Mouse (Mus musculus): ENCODE results near the gene Klhl36.
A peak's percentile ranks its signal among the peaks of the same experiment; 100 is the strongest.

The Klhl36 gene

DNA sequence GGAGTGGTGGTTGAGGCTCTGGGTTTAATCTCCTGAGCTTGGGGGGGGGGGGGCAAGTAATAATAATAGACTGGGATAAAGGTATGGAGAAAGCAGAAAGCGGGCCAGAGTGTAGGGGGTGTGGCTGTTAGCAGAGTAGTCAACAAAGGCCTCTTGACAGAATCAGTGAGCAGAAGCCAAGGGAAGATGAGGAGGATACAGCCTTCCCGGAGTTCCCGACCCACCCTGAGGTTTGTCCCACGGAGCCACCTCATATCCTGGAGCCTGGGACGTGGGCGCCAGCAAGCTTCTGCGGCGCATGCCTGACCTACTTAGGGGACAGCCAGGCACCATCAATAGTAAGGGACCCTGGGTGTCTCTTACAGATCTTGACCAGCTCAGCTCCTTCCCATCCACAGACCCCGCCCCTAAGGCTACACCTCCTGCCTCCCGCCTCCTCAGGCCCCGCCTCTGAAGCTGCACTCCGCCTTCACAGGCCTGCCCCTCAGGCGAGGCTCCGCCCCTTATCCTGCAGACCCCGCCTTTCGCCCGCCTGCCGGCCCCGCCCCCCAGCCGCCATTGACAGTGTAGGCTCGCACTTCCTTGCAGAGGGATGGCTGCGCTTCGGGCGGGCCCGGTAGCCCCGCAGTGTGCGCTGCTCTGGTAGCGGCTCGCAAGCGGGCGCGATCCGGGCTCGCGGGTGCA lies at the start of gene Klhl36:
Gene Klhl36 (plus strand): TSS at position 561 of the 684 bp plus-strand sequence.
- DNase-seq (ENCODE audit: low spot score in 2 of 2) = peak; percentile 94 to 96

DNA sequence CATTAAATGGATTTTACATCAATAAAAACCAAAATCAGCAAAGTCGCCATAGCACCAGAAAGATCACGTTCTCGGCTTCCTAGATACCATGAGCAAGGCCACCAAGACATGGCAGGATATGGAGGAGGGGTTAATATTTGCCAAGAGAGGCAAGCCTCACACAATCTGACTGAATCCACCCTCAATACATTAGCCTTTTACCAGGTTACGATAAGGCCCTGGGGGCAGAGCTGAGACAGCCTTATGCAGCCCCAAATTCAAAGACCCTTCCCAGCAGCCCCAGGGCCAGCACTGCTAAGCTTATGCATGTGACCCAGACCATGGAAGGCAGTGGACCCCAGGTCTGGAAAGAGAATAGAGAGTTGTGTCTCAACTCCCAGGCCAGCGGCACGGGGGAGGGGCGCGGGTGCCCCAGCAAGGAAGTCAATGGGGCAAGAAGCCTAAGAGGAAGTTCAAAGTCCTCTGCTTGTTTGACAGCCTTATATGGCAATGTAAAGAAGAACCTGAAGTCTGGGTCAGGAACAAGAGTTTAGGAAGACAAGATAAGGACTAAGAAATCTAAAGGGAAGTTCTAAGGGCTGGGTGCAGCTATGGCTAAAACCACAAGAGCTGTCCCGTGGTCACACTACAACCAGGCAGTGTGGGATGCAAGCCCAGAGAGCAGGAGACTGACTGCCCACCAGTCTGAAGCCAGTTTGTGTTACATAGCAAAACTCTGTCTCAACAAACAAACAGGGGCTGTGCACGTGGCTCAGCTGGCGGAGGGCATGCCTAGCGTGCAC lies 49.2 kb upstream of the Klhl36 start:
- DNase-seq (ENCODE audit: low spot score in 2 of 2) = no peak

DNA sequence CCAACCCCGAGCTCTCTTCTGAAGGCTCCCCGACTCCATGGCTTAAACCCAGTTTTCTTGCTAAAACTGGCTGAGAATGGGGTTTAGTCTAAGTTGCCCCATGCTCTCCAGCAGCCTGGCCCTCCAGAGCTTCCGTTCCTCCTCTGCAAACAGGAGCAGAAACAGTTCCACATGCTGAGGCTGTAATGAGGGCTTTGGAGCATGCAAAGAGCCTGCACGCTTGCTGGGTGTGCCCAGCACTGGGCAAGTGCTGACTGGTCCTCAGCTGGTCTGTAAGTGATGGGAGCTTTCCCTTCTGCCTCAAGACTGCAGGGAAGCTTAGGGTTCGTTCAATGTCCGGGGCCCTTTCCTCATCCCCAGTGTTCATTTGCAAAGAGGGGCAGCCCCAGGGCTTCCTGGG lies 45.8 kb upstream of the Klhl36 start:
- no peak for DNase-seq (ENCODE audit: low spot score in 2 of 2)

DNA sequence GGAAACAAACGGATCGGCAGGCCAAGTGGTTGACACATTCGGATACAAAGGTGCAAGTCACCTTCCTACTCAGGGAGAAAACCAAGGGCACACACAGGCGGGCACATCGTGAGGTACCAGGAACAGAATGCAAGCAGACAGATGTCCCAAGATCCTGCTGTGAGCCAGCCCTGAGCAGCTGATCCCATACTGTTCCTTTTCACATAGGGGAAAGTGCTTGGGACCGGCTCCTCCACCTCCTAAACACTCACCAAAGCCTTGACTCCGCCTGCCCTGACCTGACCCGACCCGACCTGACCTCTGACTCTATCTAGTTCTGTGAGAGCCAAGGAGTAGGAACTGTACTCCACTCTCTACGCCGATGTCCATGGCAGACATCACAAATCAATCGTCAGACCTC lies 44.6 kb upstream of the Klhl36 start:
- no peak for DNase-seq (ENCODE audit: low spot score in 2 of 2)

DNA sequence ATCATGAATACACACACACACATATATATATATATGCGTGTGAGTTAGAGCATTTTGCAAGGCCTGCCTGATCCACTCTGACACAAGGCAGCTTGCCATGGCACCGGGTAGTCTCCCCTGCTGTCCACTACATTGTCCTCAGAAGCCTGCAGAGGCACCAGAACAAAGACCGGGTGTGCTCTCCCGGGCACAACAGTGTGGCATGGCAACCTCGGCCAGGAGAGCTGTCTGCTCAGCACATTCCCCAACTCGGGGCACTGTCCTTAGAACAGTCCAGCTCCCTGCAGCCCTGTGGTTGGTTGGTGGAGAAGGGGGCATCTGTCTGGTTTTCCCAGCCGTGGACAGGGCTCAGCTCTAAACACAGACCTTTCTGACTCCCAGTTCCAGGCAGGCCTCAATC lies 42.8 kb upstream of the Klhl36 start:
- no peak for DNase-seq (ENCODE audit: low spot score in 2 of 2)

DNA sequence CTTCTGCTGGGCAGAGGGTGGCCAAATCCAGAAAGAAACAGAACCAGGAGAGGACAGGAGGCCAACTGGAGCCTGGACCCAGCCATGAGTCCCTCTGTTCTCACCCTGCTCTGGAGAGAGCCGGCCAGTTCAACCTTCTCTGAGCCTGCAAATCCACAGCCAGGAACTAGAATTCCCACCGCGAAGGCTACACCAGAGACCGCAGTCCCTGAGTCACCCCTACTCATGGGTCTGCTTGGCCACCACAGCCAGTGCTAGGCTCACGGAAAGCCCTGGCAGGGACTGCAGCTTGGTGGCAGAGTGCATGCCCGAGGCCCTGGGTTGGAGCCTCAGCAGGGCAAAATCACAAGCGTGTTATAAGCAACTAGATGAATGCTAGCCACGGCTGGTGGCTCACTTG lies 42.1 kb upstream of the Klhl36 start:
- no peak for DNase-seq (ENCODE audit: low spot score in 2 of 2)

DNA sequence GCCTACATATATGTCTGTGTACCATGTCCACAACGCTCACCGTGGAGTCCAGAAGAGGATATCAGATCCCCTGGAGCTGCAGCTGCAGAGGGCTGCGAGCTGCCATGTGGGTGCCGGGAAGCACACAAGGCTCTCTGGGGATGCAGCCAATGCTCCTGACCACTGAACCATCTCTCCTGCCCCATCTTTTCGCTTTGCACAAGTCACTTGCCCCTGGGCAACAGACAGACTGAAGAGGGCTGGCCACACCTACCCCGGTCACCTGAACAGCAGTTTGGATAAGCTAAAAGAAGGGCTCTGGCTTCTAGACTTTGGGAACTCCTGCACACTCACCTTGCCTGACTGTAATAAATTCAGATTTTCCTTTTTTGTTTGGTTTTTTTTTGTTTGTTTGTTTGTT lies 40.4 kb upstream of the Klhl36 start:
- DNase-seq (ENCODE audit: low spot score in 2 of 2) = no peak

DNA sequence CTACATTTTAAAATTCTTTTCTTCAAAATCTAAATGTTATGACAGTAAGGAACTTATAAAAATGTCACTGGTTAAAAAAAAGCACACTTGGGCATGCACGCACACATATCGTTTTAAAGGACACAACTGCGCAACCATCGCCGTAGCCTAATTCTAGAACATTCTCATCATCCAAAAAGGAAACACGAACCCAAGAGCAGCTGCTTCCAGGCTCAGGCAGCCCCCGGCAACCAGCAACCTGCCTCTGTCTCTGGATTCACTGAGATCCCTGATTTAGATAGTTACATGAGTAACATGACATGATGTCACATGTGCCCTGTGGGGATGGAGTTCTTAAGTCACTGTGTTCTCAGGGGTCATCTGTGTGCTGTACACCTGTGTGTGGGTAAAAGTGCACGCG lies 38.8 kb upstream of the Klhl36 start:
- no peak for DNase-seq (ENCODE audit: low spot score in 2 of 2)

DNA sequence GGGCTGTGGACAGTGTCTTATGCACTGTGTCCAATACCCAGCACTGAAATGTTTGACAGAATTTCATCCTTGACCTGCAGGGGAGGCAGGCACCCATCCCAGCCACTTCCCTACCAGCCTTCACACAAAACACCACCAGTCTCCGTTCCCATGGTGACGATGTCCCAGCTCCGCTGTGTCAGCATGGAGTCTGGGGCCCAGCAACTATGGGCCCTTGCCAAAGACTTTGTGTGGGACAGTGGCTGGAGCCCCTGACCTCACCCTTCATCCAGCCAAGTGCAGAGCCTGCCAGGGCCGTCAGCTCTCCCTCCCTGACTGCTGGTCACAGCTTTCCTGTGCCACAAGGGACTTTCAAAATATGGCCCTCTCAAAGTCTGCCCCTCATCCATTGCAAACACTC lies 38.0 kb upstream of the Klhl36 start:
- DNase-seq (ENCODE audit: low spot score in 2 of 2) = peak in 1 of 2 experiments; percentile 44

DNA sequence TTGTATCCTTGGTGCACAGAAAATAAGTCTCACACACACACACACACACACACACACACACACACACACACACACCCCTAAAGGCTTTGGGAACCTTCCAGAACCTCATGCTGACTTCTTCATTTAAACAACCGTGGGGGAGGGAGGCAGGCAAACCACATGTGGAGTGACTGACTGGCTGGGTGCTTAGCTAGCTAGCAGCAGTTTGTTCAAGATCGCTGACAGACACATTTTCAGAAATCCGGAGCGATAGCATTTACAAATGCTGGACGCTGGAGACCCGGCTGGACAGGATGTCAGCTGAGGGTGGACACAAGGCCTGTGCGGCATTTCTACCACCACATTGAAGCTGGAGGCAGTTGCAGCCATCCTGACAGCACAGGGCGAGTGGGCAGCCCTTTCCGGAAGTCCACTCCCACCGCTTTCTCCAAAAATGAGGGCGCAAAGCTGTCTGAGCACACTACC lies 37.2 kb upstream of the Klhl36 start:
- no peak for DNase-seq (ENCODE audit: low spot score in 2 of 2)

DNA sequence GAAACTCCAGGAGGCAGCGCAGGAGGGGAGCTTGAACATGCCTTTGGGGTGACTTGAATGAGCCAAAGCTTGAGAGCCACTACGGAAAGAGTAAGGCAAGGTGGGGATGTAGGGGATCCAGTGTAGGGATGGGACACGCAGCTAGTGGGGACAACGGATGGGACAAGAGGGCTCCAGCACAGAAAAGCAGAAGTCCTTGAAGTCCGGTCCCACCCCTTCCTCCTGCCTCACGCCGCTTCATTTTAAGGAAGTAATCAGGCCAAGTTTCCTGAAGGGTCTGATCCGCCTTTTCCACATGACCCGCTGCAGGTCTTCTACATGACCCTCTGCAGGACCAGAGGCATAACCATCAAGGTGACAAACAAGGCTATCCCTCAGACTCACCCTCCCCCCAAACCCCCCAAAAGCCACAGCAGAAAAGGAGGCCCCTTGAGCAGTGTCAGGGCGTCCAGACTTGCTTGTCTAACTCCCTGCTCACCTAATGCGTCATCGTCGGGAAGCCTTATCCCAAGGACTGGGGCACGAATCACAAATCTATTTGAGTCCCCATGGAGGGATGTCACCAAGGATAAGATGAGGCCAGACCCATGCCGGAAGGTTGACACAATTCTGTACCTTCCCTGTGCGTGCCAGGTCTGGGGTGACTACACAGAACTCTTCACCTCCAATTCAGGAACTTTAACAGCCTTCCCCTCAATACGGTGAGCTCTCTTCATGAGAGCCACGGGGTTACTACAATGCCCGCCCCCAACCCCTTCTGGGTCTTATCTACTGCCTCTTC lies 35.9 kb upstream of the Klhl36 start:
- no peak for DNase-seq (ENCODE audit: low spot score in 2 of 2)

DNA sequence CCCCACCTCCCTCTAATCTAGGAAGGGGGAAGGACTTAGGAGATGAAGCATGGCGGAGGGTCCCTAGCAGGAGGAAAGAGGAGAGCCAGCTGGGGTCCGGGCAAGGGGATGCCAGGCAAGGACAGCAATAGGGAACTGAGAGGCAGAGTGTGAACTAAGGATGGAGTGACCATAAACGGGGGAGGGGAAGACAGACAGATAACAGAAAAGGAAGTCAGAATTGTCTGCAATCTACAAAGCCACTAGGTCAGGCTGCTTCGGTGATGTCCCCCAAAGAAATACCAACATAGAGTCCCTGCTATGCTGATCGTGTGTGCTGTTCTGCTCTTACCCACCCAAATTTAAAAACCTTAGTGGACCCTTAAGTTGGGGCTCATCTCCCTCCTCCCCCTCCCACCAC lies 35.1 kb upstream of the Klhl36 start:
- DNase-seq (ENCODE audit: low spot score in 2 of 2) = no peak

DNA sequence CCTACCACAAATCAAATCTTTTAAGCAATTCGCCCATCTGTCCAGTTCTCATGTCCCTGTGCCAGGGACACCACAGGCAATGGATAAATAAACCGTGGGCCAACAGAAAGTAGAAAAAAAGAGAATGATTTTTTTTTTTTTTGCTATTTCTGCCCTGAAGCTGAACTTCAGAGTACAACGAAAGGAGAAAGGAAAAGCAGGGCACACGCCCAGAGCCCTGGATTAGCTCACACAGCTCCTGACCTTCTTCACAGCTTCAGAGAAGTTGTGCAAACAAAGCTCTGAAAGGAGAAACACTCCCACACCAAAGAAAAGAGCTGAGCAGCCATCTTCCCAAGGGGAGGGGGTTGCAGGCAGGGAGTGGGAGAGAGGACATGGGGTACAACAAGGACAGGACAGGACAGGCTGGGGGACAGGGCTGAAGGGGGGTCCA lies 34.3 kb upstream of the Klhl36 start:
- no peak for DNase-seq (ENCODE audit: low spot score in 2 of 2)

DNA sequence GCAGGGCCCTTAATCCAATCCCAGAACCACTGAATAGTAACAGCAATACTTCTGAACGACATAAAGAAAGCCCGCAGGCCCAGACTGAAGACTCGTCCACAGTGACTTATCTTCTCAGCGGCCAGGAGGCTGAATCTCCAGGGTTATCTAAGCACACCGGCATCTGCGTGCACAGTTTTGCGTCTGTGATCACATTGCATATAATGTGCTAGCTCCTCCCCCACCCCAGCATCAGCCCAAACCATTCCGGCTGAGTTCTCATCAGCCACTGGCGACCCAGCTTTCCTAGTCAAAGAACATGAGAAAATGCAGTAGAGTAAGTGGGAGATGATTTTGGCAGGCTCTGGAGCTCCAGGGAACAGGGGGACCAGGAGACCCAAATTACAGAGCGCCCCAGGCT lies 33.1 kb upstream of the Klhl36 start:
- no peak for DNase-seq (ENCODE audit: low spot score in 2 of 2)

DNA sequence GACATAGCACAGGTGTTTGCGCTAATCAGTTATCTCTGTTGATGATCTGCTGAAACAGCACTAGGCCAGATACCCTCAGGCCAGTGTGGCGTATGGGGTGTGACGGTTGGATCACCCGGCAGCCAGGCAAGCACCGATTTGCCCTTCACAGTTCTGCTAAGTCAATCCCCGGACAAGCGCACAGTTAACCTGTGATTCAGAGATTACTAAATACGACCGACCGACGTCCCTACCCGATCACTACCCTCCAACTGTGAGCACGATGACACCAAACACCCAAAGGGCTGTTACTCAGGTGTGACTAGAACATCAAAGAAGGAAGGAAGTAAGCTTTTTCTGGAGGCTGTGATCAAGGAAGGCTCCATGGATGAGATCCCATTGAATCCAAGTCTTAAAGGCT lies 32.6 kb upstream of the Klhl36 start:
- DNase-seq (ENCODE audit: low spot score in 2 of 2) = no peak

DNA sequence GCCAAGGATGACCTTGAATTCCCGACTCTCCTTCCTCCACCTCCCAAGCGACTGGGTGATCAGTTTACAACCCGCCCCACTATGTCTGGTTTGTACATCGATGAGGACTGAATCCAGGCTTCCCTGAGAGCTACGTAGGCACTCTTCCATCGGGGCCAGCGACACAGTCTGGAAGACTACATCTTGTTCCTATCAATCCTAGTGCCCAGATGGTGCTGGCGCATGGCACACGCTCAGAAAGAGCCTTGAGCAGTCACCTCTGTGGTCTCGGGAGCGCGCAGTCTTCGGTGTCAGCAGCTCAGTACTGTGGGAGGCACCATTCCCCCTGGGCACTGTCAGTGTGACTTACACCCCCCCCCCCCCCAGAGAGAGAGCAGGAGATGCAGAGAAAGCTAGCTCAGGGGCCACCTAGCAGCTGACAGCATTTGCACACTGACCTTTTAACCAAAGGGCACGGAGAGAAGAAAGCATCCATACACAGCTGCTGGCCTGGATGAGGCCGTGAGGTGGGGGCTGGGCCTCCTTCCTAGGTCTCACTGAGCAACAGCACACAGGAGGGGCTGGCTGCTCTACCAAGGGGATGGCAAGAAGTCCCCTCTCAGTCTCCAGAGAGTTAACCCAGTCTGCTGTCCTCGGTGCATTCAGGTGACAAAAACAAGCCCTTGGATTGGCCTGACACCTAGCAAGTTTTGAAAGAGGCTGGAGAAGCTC lies 32.0 kb upstream of the Klhl36 start:
- DNase-seq (ENCODE audit: low spot score in 2 of 2) = no peak

DNA sequence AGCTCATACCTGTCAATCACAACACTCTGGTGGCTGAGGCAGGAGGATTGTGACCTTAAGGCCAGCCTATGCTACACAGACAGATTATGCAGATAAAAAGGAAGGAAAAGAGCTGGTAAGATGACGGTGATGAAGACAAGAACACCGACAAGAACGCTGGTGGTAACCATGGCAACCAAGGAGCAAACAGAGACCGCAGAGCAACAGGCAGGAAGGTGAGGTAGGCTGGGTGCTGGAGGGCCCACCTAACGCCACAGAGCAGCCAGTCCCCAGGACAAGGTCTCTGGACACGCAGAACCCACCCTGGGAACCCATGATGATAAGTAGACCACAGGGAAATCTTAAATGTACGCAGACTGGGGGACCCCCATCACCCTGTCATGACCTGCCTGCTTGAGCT lies 31.5 kb upstream of the Klhl36 start:
- DNase-seq (ENCODE audit: low spot score in 2 of 2) = no peak

DNA sequence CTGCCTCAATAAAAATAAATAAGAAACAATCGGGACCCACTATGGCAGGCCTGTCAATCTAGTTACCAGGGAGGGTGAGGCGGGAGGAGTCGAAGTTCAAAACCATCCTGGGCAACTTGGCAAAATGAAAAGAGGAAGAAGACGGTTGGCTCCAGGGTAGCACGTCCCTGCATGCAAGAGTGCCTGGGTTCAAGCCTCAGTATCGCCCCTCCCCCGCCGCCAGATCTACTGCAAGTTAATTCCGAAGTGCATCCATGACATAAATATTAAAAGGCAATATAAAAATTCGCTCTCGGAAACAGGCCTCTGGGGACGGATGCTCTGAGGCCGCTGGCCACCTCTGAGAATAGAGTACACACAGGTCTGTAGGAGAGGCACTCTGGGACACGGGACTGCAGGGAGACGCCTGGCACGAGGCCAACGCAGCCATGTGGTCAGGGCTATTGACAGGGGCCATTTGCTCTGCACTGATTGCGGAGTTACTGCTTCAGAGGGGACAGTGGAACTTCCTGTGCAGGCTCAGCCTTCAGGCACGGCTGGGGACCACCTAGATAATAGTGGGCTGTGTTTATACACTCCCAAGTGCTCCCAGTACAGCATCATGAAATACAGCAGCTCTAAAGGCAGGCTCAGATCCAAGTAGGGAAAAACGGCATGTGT lies 30.6 kb upstream of the Klhl36 start:
- DNase-seq (ENCODE audit: low spot score in 2 of 2) = peak in 1 of 2 experiments; percentile 69

DNA sequence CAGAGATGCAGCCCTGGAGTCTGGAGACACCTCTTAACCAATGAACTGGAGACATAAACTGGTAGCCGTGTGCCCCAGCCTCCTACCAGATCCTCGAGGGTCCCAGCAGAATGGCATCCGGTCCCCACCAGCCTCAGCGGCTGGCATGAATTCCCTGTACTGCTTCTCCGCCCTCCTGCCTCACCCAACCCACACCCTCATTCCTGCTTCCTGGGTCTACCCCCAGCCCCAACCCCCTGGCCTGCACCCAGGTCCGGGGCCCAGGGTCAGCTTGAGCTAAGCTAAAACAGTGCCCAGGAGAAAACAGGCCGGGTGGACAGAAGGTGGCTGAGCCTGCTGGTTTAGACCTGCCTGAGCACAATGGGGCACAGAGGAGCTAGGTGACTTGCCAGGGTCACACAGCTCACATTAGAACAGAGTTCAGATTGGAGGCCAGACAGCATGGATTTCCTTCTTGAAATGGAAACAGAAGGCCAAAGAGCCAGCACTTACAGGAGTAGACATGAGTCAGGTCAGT lies 29.9 kb upstream of the Klhl36 start:
- DNase-seq (ENCODE audit: low spot score in 2 of 2) = no peak

DNA sequence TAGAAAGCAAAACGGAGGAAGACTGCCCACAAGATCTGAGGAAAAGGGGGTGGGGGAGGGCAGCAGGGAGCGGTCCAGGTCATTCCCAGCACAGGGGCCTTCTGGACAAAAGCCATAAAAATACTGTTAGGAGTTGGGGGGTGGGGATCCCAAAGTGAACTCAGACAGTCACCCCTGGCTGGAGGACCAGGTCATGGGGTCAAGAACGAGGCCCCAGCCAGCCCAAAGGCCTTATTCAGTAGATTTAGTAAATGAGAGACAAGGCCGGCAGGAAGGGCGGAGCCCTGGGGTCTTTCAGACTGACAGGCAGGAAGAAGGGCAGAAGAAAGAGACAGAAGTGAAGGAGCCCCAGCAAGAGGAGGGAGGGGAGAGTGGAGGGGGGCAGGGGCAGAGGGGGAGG lies 29.1 kb upstream of the Klhl36 start:
- DNase-seq (ENCODE audit: low spot score in 2 of 2) = no peak

DNA sequence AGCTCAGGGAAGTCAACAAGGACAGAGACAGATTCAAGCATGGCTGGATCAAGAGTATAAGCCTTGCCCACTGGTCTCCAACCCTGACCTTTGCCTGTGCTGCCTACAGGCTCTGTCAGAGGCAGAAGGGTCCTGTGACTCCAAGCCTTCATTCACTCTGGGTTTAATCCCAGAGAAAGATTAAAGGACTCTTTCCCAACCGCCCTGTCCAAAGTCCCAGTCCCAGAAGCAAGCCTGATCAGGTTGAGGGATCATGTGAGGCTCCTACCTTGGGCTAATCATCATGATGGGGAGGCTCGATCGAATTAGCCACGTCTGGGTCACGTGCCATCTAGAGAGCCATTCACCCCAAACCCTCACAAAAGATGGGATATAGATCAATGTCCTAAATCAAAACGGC lies 27.4 kb upstream of the Klhl36 start:
- DNase-seq (ENCODE audit: low spot score in 2 of 2) = no peak

Data from cerebellum, postnatal 4 days (tissue).